Mouse (Mus musculus) WW6 (cell line): ENCODE results near the gene Tmem201.

Source experiments
- DNase-seq: peaks from one replicate; pipeline ENCODE4 v3.0.0-alpha.2; 2013; ENCODE audit warnings: low read depth, low spot score

The Tmem201 gene

DNA sequence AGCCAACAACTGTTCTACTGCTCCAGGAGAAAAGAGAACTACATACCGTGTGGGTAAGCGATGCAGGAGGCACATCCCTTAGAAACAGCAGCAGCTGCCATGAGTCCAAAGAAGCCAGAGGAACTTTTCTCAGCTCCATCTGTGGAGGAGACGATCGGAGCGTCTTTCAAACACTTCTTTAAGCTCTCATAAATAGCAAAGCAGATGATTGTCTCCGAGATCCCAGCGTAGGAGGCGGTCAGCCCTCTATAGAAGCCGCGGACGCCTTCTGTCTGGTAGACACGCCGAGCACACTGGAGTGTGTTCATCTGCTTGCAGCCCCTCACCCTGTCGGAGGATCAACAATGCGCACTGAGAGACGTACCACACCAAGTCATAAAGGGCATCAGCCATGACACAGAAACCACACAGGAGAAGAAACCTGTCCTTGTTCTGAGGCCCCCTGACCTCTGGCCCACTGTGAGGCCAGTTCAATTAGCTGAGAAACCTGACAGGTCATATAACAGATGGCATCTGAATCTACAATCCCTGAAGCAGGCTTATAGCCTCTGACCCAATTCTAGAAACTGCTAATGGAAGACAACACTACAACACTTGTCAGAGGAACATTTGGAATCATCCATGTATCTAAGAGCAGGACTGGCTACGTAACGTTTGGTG lies 11.3 kb upstream of the Tmem201 start:
- no peak for DNase-seq

- no peak for DNase-seq
These were observed 6.3 kb upstream of the Tmem201 start for GRCm38 (mm10) chr4:149744119-149744518.

DNA sequence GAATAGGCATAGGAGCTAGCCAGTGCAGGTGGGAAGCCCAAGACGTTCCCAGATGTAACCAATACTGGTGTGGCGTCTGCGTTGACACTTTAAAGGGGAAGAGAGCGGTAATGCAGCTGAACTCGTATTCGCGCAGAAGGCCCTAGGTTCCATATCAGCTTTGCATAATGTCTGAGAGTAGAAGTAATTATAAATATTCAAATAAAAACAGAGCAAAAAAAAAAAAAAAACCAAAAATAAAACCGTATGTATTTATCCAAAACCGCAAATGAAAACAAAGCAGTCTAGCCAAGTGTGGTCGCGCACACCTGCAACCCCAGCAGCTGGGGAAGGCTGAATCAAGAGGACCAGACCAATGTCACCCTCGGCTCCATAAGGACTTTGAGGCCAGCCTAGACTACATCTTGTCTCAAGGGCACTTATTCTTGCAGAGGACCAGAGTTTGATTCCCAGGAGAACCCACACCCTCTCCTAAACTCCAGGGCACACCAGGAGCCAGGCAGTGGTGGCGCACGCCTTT lies 4.2 kb upstream of the Tmem201 start:
- DNase-seq: no peak

DNA sequence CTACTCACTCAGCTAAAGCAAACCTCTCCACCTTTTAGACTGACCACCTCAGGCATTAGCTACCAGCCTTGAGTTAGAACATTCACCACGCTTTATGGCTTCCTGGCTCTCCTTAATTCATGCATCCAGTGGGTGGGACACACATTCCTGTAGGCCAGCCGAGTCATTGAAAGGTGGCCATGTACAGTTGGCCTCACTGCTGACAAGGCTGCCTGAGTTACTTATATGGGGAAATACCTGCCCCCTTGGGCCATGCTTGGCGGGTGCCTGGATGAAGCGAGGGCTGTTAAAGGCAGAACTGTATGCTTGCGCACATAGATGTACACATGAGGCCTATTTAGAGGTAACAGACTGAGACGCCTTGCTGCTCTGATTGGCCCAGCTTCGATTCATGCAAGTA lies 2.5 kb upstream of the Tmem201 start:
- no peak for DNase-seq

GRCm38 (mm10) chr4:149739478-149739877 lies 1.6 kb upstream of the Tmem201 start:
- DNase-seq: no peak

DNA sequence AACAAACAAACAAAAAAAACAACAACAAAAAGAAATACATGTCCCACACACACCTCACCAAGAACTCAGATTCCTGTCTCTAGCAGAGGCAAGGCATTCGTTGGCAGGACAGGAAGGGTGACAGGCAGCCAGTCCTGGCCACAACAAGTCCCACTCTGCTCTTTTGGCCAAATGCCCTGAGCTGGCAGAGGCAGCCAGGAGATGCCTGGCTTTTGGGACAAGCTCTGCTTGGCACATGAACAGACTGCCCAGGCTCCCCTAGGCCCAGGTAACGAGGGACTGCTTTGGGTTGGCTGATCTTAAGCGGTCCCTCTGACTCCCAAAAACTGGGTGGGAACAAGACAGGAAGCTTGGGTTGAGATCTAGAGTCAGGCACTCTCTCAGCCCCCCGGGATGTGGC lies 1.3 kb downstream of the Tmem201 start:
- DNase-seq: no peak

DNA sequence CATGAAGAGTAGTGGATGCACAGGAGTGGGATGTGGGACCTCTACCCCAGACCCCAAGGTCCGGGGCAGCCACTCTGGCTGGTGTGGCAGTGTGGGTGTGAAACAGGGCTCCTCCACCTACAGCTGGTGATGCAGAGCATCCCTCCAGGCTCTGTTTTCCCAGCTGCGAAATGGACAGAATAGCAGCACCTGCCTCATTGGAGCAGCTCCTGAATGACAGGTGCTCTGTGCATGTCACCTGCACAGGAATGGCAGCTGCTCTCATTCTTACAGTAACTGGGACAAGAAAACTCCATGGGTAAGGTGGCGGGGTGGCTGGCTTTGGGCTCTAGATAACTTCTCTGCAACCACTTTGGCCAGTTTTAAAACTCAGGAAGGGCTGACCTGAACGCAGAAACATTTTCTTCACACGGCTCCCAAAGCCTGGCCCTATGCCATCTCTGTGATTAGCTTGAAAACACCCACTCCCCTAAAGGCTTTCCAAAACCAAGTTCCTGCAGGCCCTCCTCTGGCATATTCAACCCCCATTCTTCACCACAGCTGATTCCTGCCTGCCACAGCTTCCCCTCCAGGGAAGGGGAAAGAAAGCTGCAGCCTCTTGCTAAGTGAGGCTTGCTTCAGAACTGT lies 2.1 kb downstream of the Tmem201 start:
- DNase-seq: no peak

- no peak for DNase-seq
These were observed 2.9 kb downstream of the Tmem201 start for GRCm38 (mm10) chr4:149734730-149735475.

GRCm38 (mm10) chr4:149734246-149734645 lies 3.6 kb downstream of the Tmem201 start:
- no peak for DNase-seq

- DNase-seq: no peak
These were observed 4.1 kb downstream of the Tmem201 start for GRCm38 (mm10) chr4:149733748-149734147.

- DNase-seq: no peak
These were observed 5.0 kb downstream of the Tmem201 start for GRCm38 (mm10) chr4:149732800-149733199.

- DNase-seq: no peak
These were observed 5.5 kb downstream of the Tmem201 start for GRCm38 (mm10) chr4:149732313-149732712.

GRCm38 (mm10) chr4:149730827-149731226 lies 7.0 kb downstream of the Tmem201 start:
- DNase-seq: no peak

DNA sequence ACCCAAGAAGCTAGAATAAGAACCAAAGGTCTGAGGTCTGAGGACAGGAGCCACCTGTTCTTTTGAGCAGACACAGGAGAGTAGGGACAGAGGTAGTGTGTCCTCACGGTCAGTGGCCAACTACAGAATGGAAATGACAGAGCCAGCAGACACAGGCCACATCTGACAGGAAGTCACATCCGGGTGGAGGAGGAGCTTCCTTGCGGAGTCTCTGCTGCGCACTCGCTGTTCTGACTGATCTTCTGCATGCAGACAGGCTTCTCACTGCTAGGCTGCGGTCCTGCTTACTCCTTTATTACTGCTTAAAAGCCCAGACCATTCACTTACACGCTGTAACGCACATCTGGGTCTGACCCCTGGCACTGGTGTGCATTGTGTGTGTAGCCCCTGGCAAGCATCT lies 9.0 kb downstream of the Tmem201 start:
- DNase-seq: no peak

GRCm38 (mm10) chr4:149727636-149728035 lies 10.2 kb downstream of the Tmem201 start:
- DNase-seq: no peak

GRCm38 (mm10) chr4:149725661-149726350 lies 12.0 kb downstream of the Tmem201 start:
- DNase-seq: no peak

DNA sequence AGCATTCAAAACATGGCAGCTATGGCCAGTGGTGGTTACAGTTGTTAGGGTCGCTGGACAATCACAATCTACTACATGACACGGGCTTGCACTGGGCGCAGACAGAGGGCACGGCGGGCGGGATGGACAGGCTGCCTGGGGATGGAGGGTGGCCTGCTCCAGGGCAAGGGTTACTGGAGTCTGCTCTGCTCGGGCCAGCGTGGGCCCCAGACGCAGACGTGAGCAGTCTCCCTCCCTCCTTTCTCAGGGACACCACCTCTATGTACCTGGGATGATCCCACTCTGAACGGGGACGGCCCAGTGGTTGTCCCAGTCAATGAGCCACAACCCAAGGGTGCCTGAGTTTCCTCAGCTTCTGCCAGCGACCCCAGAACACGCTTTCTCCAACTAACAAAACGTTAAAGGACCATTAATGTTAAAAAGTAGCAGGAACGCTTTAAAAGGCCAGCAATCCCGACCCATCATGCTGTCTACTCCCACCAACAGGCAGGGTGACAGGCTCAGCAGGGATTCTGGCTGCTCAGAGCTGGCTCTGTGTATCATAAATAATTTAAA lies 12.9 kb downstream of the Tmem201 start:
- DNase-seq: no peak

- DNase-seq: no peak
These were observed 13.8 kb downstream of the Tmem201 start for GRCm38 (mm10) chr4:149723855-149724731.

DNA sequence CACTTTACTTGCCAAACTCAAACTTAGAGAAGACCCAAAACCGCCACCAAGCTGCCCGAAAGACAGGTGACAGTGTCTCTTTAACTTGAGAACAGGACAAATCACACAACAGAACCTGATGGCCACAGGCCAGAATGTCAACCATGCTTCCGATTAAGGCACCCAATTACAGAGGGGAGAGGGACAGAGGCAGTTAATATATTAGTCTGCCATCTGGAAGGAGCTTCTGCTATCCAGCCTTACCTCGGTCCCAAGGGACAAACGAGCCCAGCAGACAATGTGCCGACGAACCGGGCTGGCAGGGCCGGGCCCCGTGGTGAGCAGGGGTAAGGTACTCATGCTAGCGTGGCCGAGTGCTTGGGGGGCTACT lies 14.8 kb downstream of the Tmem201 start:
- no peak for DNase-seq

DNA sequence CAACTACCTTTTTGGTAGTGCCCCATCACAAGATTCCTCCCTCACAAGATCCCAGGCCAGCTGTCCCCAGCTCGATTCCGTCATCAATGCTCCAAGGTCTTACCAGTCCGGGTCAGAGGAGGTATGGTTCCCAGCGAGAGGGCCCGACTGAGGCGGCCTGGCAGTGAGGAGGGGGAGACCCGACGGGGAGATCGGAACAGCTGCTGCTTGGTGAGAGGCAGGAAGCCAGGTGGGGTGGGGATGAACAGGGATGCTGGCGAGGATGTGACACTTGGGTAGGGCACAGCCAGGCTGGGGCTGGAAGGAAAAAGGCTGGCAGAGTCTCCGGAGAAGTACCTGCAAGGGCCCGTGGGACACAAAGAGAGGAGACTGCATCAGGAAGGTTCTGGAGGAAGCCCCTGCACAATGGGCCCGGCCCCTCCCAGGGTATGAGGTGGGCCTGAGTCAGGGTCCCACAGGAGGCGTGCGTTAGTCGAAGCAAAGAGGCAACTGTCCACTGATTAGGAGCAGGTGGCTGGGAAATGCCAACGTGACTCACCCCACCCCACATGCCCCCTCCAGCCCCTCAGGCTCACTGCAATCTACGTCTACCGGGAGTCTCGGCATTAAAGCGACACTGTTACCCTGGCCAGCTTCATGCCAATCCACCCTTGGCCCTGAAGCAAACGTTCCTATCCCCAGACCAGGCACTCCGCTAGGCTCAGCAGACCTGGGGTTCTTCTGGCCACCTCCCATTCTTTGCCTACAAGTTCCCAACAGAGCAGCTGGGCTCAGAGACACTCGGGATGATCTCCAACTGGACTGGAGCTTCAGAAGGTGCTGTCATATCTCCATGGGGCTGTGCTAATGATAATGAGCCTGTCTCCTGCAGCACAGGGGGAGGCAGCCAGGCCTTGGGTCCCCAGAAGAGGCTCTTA lies 15.5 kb downstream of the Tmem201 start:
- DNase-seq: no peak
